Mouse (Mus musculus) yolk sac, embryonic 10.5 days (tissue): ENCODE results near the gene Gpr85.

Experiments used
- DNase-seq: peaks from one replicate; pipeline ENCODE4 v3.0.0-alpha.2; 2017; ENCODE audit warnings: low spot score

Gene Gpr85

GRCm38 (mm10) chr6:13812157-13812556 is 27.6 kb downstream of the Gpr85 start:
- DNase-seq = no peak

GRCm38 (mm10) chr6:13800071-13800470 is 39.7 kb downstream of the Gpr85 start:
- DNase-seq = no peak

- DNase-seq = no peak
Measured at GRCm38 (mm10) chr6:13797389-13797788, 42.4 kb downstream of the Gpr85 start.
